Mouse (Mus musculus) small intestine, adult 2 months (tissue): ENCODE measurements around the gene Dspp. TPM values are rescaled to one million over a fixed set of nuclear protein-coding genes. Genes with fewer than 3 reads are reported as not detected.

Source experiments
- H3K27ac ChIP-seq: fragments of 200-500 bp; 2 replicates; pipeline ENCODE4 v1.5.1; 2012; ENCODE audit warnings: low read depth, low read length, control low read depth, inconsistent platforms; ENCODE audit not compliant: insufficient read depth
- H3K27me3 ChIP-seq: fragments of 200-500 bp; 2 replicates; pipeline ENCODE4 v1.6.1; 2012; ENCODE audit warnings: mild to moderate bottlenecking, moderate library complexity, low read length, inconsistent platforms; ENCODE audit not compliant: control insufficient read depth, insufficient read depth
- H3K36me3 ChIP-seq: fragments of 200-500 bp; 2 replicates; pipeline ENCODE4 v1.6.1; 2012; ENCODE audit warnings: mild to moderate bottlenecking, low read length, control low read depth, inconsistent platforms; ENCODE audit not compliant: control insufficient read depth, insufficient read depth
- H3K4me1 ChIP-seq: fragments of 200-500 bp; 2 replicates; pipeline ENCODE4 v1.6.1; 2012; ENCODE audit warnings: low read length, inconsistent platforms, mixed read lengths; ENCODE audit not compliant: control insufficient read depth, insufficient read depth, insufficient read length
- H3K4me3 ChIP-seq: fragments of 200-500 bp; 2 replicates; pipeline ENCODE4 v1.5.1; 2012; ENCODE audit warnings: low read depth, mild to moderate bottlenecking, control low read depth, inconsistent platforms, low read length, moderate library complexity
- CTCF ChIP-seq: fragments of 200-500 bp; IDR thresholded peaks from 2 replicates; pipeline ENCODE4 v1.5.1; 2012; ENCODE audit warnings: low read depth, mild to moderate bottlenecking, control low read depth, inconsistent platforms, low read length, moderate library complexity, mixed read lengths; ENCODE audit not compliant: insufficient replicate concordance, insufficient read length; ENCODE audit errors: extremely low read depth
- POLR2A ChIP-seq: fragments of 200-500 bp; IDR thresholded peaks from 2 replicates; pipeline ENCODE4 v1.6.1; 2012; ENCODE audit warnings: low read depth, mild to moderate bottlenecking, control low read depth, inconsistent platforms, low read length, moderate library complexity
- WGBS: fragments of 180-500 bp; shearing (Covaris S2); methylation state at CpG from one replicate; pipeline ENCODE4 v1.1.7; 2018; 5-methylcytosine and 5-hydroxymethylcytosine counted together
- polyA plus RNA-seq: library from polyadenylated mRNA; depleted of rRNA; stranded (reverse); fragments of >200 nt; gene quantifications from 2 replicates; pipeline ENCODE4 v1.2.3, GENCODE M21; 2012; rRNA removed

Dspp gene
- polyA plus RNA-seq, 1 experiment = not detected

DNA sequence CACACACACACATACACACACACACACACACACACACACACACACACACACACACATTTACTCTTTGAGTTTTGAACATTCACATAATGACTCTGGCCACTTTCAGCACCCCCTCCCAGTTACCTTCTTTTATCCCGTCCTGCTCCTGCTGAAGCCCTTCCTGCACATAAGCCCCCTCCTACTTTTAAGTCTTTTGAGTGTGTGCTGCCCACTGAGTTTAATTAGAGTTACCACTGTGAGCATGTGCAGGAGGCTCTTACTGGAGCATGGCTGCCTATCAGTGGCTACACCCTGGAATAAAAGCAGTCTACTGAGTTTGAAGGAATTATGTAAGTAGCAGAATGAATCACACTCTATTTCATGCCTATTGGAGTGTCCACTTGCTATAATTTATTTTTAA is 58.0 kb downstream of the Dspp start:
- no peak overlapping the region for H3K27ac ChIP-seq
- WGBS = 88% methylated on average over 1 of the region's 1 CpGs
- peaks cover 7% of the 10 kb centered on the region for H3K27me3 ChIP-seq
- no peak overlapping the region for H3K4me3 ChIP-seq
- H3K4me1 ChIP-seq = no peaks in the 10 kb centered on the region
- TF ChIP-seq CTCF = no peak
- no peak for TF ChIP-seq POLR2A
- H3K36me3 ChIP-seq = no peaks in the 10 kb centered on the region

Other genes starting within 250 kb of the Dspp start
- 5.7 and 6.0 TPM in 2 replicates for gene Hsd17b13, start 193.3 kb upstream of the Dspp start, polyA plus RNA-seq
- 46.9 and 109 TPM in 2 replicates for gene Hsd17b11, start 148.8 kb upstream of the Dspp start, polyA plus RNA-seq
- gene Nudt9, start 124.4 kb upstream of the Dspp start, polyA plus RNA-seq = 24.6 and 58.0 TPM in 2 replicates
- not detected in 2 replicates for gene Gm17660, start 93.1 kb upstream of the Dspp start, polyA plus RNA-seq
- gene Sparcl1, start 57.0 kb upstream of the Dspp start, polyA plus RNA-seq = 24.3 and 28.8 TPM in 2 replicates
- 0.10 and 0.47 TPM in 2 replicates for gene Dmp1, start 31.9 kb downstream of the Dspp start, polyA plus RNA-seq
- gene Ibsp, start 128.5 kb downstream of the Dspp start, polyA plus RNA-seq = not detected in 2 replicates
- not detected in 2 replicates for gene Mepe, start 154.6 kb downstream of the Dspp start, polyA plus RNA-seq